8 mouse cellular contexts compared by ENCODE assay signal in the genomic region with DNA sequence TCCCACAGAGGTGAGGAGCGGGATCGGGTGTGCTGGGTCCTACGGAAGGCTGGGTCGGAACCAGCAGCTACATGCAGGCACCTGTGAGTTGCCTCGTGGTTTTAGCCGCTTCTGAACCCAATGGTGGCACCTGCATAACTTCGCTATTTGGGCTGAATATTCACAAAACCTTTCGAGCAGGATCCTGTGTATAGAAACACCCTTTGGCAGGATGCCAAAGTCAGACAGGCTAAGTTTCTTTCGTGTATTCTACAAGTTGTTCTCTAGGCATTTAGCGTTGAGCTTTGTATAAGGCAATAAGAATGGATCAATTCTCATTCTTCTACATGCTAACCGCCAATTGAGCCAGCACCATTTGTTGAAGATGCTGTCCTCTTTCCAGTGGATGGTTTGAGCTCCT. TPM values are rescaled to one million over a fixed set of nuclear protein-coding genes. Genes with fewer than 3 reads are reported as not detected.
A peak's percentile ranks its signal among the peaks of the same experiment; 100 is the strongest.
DNase-seq lines count a peak whose midpoint lies in the region; ATAC-seq and TF ChIP-seq lines count a peak whose summit lies in the region.
"Not testable (repeated sequence)": the region's sequence is repeated elsewhere in the genome, so short reads cannot be mapped to it uniquely, and the experiment has no call there.

No protein-coding gene starts in this region.

- ATAC-seq in embryonic facial prominence, embryonic 14.5 days (ENCODE audit: low read depth); heart, embryonic 13.5 days (ENCODE audit: extremely low read depth, insufficient number of reproducible peaks, low FRiP score, low TSS enrichment); midbrain, embryonic 13.5 days: not testable (repeated sequence)

- H3K4me2 ChIP-seq in embryonic facial prominence, embryonic 14.5 days (ENCODE audit: low read depth, low read length), result peak overlapping the region; percentile 53
- H3K4me2 ChIP-seq in heart, embryonic 13.5 days, result peak overlapping the region; percentile 76
- H3K4me2 ChIP-seq in midbrain, embryonic 13.5 days (replicated peaks), result peak overlapping the region; percentile 54

- not testable (repeated sequence) for H3K79me2 ChIP-seq in liver, adult 2 months (ENCODE audit: control insufficient read depth, insufficient read depth, low read length)

- not testable (repeated sequence) for H3K36me3 ChIP-seq in embryonic facial prominence, embryonic 14.5 days (ENCODE audit: control insufficient read depth, insufficient read depth, low read length); heart, embryonic 13.5 days; kidney, adult 2 months (ENCODE audit: control insufficient read depth, insufficient read depth, low read length); liver, adult 2 months (ENCODE audit: control insufficient read depth, insufficient read depth, low read length); midbrain, embryonic 13.5 days; small intestine, adult 2 months (ENCODE audit: control insufficient read depth, insufficient read depth, low read length)

- peak; percentile 67 for DNase-seq in CD4-positive, CD25-positive, alpha-beta regulatory T cell, adult 2 months (ENCODE audit: low read depth, low spot score)
- DNase-seq in brain, embryonic 14.5 days (ENCODE audit: low read depth), result peak; percentile 54
- DNase-seq in embryonic facial prominence, embryonic 14.5 days (ENCODE audit: low spot score), result peak; percentile 56
- DNase-seq in kidney, adult 2 months, result not testable (repeated sequence)
- peak; percentile 55 for DNase-seq in liver, adult 2 months (ENCODE audit: extremely low read depth, low read depth, low spot score)

- not testable (repeated sequence) for TF ChIP-seq POLR2A in brain, embryonic 14.5 days (IDR thresholded peaks at IDR 0.05; ENCODE audit: borderline replicate concordance, extremely low read depth, insufficient read depth, insufficient read length, poor library complexity, severe bottlenecking); kidney, adult 2 months (IDR thresholded peaks at IDR 0.05; ENCODE audit: low read depth, low read length); liver, adult 2 months (IDR thresholded peaks at IDR 0.05; ENCODE audit: extremely low read depth, insufficient read depth, low read length); small intestine, adult 2 months (IDR thresholded peaks at IDR 0.05; ENCODE audit: low read depth, low read length)

- not testable (repeated sequence) for H3K4me1 ChIP-seq in embryonic facial prominence, embryonic 14.5 days (ENCODE audit: control insufficient read depth, insufficient read depth, low read length); heart, embryonic 13.5 days; kidney, adult 2 months (ENCODE audit: control insufficient read depth, insufficient read depth, low read length); liver, adult 2 months (ENCODE audit: control insufficient read depth, insufficient read depth, low read length); midbrain, embryonic 13.5 days (replicated peaks); small intestine, adult 2 months (ENCODE audit: control insufficient read depth, insufficient read depth, insufficient read length, low read length)

- H3K9me3 ChIP-seq in embryonic facial prominence, embryonic 14.5 days (ENCODE audit: control insufficient read depth, low read length); midbrain, embryonic 13.5 days: not testable (repeated sequence)
- peaks cover 16% of the 10 kb centered on the region for H3K9me3 ChIP-seq in heart, embryonic 13.5 days

- 2% methylated on average over 9 of the region's 11 CpGs for WGBS in embryonic facial prominence, embryonic 14.5 days
- WGBS in heart, embryonic 13.5 days, result 6% methylated on average over 11 of the region's 11 CpGs
- 2% methylated on average over 11 of the region's 11 CpGs for WGBS in kidney, adult 2 months
- WGBS in liver, adult 2 months, result 3% methylated on average over 11 of the region's 11 CpGs
- WGBS in midbrain, embryonic 13.5 days, result 6% methylated on average over 11 of the region's 11 CpGs
- 2% methylated on average over 11 of the region's 11 CpGs for WGBS in small intestine, adult 2 months

- peak overlapping the region; percentile 51 for H3K9ac ChIP-seq in embryonic facial prominence, embryonic 14.5 days (ENCODE audit: low read depth, low read length)
- H3K9ac ChIP-seq in heart, embryonic 13.5 days, result peak overlapping the region; percentile 82
- H3K9ac ChIP-seq in liver, adult 2 months (ENCODE audit: low read depth, low read length), result peak overlapping the region; percentile 74
- H3K9ac ChIP-seq in midbrain, embryonic 13.5 days (replicated peaks), result peak overlapping the region; percentile 60

- TF ChIP-seq CTCF in brain, embryonic 14.5 days (IDR thresholded peaks at IDR 0.05; ENCODE audit: borderline replicate concordance, extremely low read depth, insufficient read depth, insufficient read length); kidney, adult 2 months (conservative IDR thresholded peaks at IDR 0.05; ENCODE audit: insufficient read depth, insufficient read length, low read depth, low read length); liver, adult 2 months (IDR thresholded peaks at IDR 0.05; ENCODE audit: low read depth, low read length); small intestine, adult 2 months (IDR thresholded peaks at IDR 0.05; ENCODE audit: extremely low read depth, insufficient read length, insufficient replicate concordance, low read depth, low read length): not testable (repeated sequence)

- not testable (repeated sequence) for H3K27me3 ChIP-seq in embryonic facial prominence, embryonic 14.5 days (replicated peaks; ENCODE audit: control insufficient read depth, insufficient read depth, low read length); heart, embryonic 13.5 days (replicated peaks); kidney, adult 2 months (replicated peaks; ENCODE audit: control insufficient read depth, insufficient read depth, low read length); liver, adult 2 months (ENCODE audit: control insufficient read depth, insufficient read depth, low read length); midbrain, embryonic 13.5 days; small intestine, adult 2 months (ENCODE audit: control insufficient read depth, insufficient read depth, low read length)

- peak overlapping the region; percentile 48 for H3K4me3 ChIP-seq in embryonic facial prominence, embryonic 14.5 days (ENCODE audit: low read depth, low read length)
- peak overlapping the region; percentile 68 for H3K4me3 ChIP-seq in heart, embryonic 13.5 days
- peak overlapping the region; percentile 60 for H3K4me3 ChIP-seq in kidney, adult 2 months (ENCODE audit: insufficient read depth, low read depth, low read length)
- peak overlapping the region; percentile 58 for H3K4me3 ChIP-seq in liver, adult 2 months (ENCODE audit: insufficient read depth, low read depth, low read length)
- H3K4me3 ChIP-seq in midbrain, embryonic 13.5 days (replicated peaks), result peak overlapping the region; percentile 53
- peak overlapping the region; percentile 62 for H3K4me3 ChIP-seq in small intestine, adult 2 months (ENCODE audit: low read depth, low read length)

- H3K27ac ChIP-seq in embryonic facial prominence, embryonic 14.5 days (replicated peaks; ENCODE audit: low read depth, low read length); midbrain, embryonic 13.5 days: not testable (repeated sequence)
- peak overlapping the region; percentile 32; the same call in 1 of the 2 replicates for H3K27ac ChIP-seq in heart, embryonic 13.5 days (replicated peaks)
- peak overlapping the region; percentile 2; the same call in 1 of the 2 replicates for H3K27ac ChIP-seq in kidney, adult 2 months (ENCODE audit: insufficient read depth, low read depth, low read length)
- H3K27ac ChIP-seq in liver, adult 2 months (replicated peaks; ENCODE audit: insufficient read depth, low read depth, low read length), result peak overlapping the region; percentile 57; the same call in 1 of the 2 replicates
- H3K27ac ChIP-seq in small intestine, adult 2 months (ENCODE audit: insufficient read depth, low read depth, low read length), result peak overlapping the region; percentile 48

RNA-seq across cellular contexts. Expression of a gene that starts 58.6 kb away (rescaled TPM):
- polyA plus RNA-seq in brain, embryonic 14.5 days (2012; rRNA removed), result 1.5 and 1.8 TPM in 2 replicates
- polyA plus RNA-seq in embryonic facial prominence, embryonic 14.5 days (2014; fragmentation: Nextera tagmentation; extraction: Ambion mirVana), result 5.2 and 6.8 TPM in 2 replicates
- polyA plus RNA-seq in heart, embryonic 13.5 days (2015; fragmentation: Nextera tagmentation; extraction: Ambion mirVana), result 3.5 and 3.8 TPM in 2 replicates
- 0.20 and 0.41 TPM in 2 replicates for polyA plus RNA-seq in kidney, adult 2 months (2012; rRNA removed)
- total RNA-seq in liver, adult 2 months (2014; rRNA removed), result 5.1 and 7.9 TPM in 2 replicates
- 0.25 and 0.37 TPM in 2 replicates for polyA plus RNA-seq in liver, adult 2 months (2012; rRNA removed)
- polyA plus RNA-seq in midbrain, embryonic 13.5 days (2015; fragmentation: Nextera tagmentation; extraction: Ambion mirVana), result 3.0 and 3.3 TPM in 2 replicates
- polyA plus RNA-seq in small intestine, adult 2 months (2012; rRNA removed), result not detected in 2 replicates
